Mouse (Mus musculus) kidney, adult 2 months (tissue): Measurements from ENCODE around the gene Traf3ip2. TPM values are rescaled to one million over a fixed set of nuclear protein-coding genes. Genes with fewer than 3 reads are reported as not detected.

Experiments used
- DNase-seq: peaks from one replicate; pipeline ENCODE4 v3.0.0; 2021
- H3K27ac ChIP-seq: fragments of 200-500 bp; 2 replicates; pipeline ENCODE4 v1.5.1; 2012; ENCODE audit warnings: low read depth, low read length, control low read depth, inconsistent platforms; ENCODE audit not compliant: insufficient read depth
- H3K27me3 ChIP-seq: fragments of 200-500 bp; replicated peaks from 2 replicates; pipeline ENCODE4 v1.6.1; 2012; ENCODE audit warnings: mild to moderate bottlenecking, moderate library complexity, low read length, inconsistent platforms; ENCODE audit not compliant: control insufficient read depth, insufficient read depth
- H3K36me3 ChIP-seq: fragments of 200-500 bp; 2 replicates; pipeline ENCODE4 v1.6.1; 2012; ENCODE audit warnings: mild to moderate bottlenecking, moderate library complexity, low read length, inconsistent platforms; ENCODE audit not compliant: control insufficient read depth, insufficient read depth
- H3K4me1 ChIP-seq: fragments of 200-500 bp; 2 replicates; pipeline ENCODE4 v1.6.1; 2011; ENCODE audit warnings: low read length; ENCODE audit not compliant: control insufficient read depth, insufficient read depth
- H3K4me3 ChIP-seq: fragments of 200-500 bp; 2 replicates; pipeline ENCODE4 v1.5.1; 2011; ENCODE audit warnings: mild to moderate bottlenecking, low read depth, low read length, control low read depth; ENCODE audit not compliant: insufficient read depth
- CTCF ChIP-seq: fragments of 200-500 bp; conservative IDR thresholded peaks from 2 replicates; pipeline ENCODE4 v1.5.1; 2011; ENCODE audit warnings: low read depth, mild to moderate bottlenecking, control low read depth, low read length, moderate library complexity, mixed read lengths; ENCODE audit not compliant: insufficient read depth, insufficient read length
- POLR2A ChIP-seq: fragments of 200-500 bp; IDR thresholded peaks from one replicate; pipeline ENCODE4 v1.6.1; 2011; ENCODE audit warnings: low read depth, low read length, control low read depth
- WGBS: fragments of 180-500 bp; shearing (Covaris S2); methylation state at CpG from one replicate; pipeline ENCODE4 v1.1.7; 2018; 5-methylcytosine and 5-hydroxymethylcytosine counted together
- polyA plus RNA-seq: library from polyadenylated mRNA; depleted of rRNA; stranded (reverse); fragments of >200 nt; gene quantifications from 2 replicates; pipeline ENCODE4 v1.2.3, GENCODE M21; 2012

Traf3ip2 gene
- polyA plus RNA-seq, 1 experiment: 10.4 TPM

- H3K27me3 ChIP-seq: no peaks in the 10 kb centered on the region
- no peak for DNase-seq
- no peak overlapping the region for H3K27ac ChIP-seq
- H3K4me1 ChIP-seq: no peaks in the 10 kb centered on the region
- H3K36me3 ChIP-seq: no peaks in the 10 kb centered on the region
- 73% methylated on average over 5 of the region's 5 CpGs for WGBS
- no peak for TF ChIP-seq POLR2A
- TF ChIP-seq CTCF: no peak
- H3K4me3 ChIP-seq: no peak overlapping the region
Observed at GRCm38 (mm10) chr10:39601068-39601467, 11.7 kb upstream of the Traf3ip2 start.

GRCm38 (mm10) chr10:39606434-39606833, 6.3 kb upstream of the Traf3ip2 start:
- H3K27me3 ChIP-seq: no peaks in the 10 kb centered on the region
- no peak overlapping the region for H3K27ac ChIP-seq
- no peaks in the 10 kb centered on the region for H3K36me3 ChIP-seq
- no peaks in the 10 kb centered on the region for H3K4me1 ChIP-seq
- no peak for TF ChIP-seq CTCF
- TF ChIP-seq POLR2A: no peak
- WGBS: 98% methylated on average over 1 of the region's 1 CpGs
- H3K4me3 ChIP-seq: no peak overlapping the region
- DNase-seq: no peak

GRCm38 (mm10) chr10:39611234-39611633, 1.5 kb upstream of the Traf3ip2 start:
- Histone ChIP-seq H3K4me3 (no peak overlapping the region), H3K36me3 (no peaks in the 10 kb centered on the region), H3K4me1 (peaks cover 20% of the 10 kb centered on the region), H3K27ac (no peak overlapping the region), H3K27me3 (no peaks in the 10 kb centered on the region)
- WGBS: 81% methylated on average over 3 of the region's 3 CpGs
- TF ChIP-seq POLR2A (no peak), CTCF (no peak)
- DNase-seq: no peak

GRCm38 (mm10) chr10:39612131-39612530, 603 bp upstream of the Traf3ip2 start:
- TF ChIP-seq POLR2A: no peak
- no peak for TF ChIP-seq CTCF
- no peak for DNase-seq
- WGBS: 20% methylated on average over 2 of the region's 2 CpGs
- Histone ChIP-seq H3K4me3 (no peak overlapping the region), H3K36me3 (no peaks in the 10 kb centered on the region), H3K27me3 (no peaks in the 10 kb centered on the region), H3K27ac (peak overlapping the region; percentile 92; the same call in 1 of the 2 replicates), H3K4me1 (peaks cover 26% of the 10 kb centered on the region)

GRCm38 (mm10) chr10:39612989-39613831, 476 bp downstream of the Traf3ip2 start:
- Histone ChIP-seq H3K27me3 (no peaks in the 10 kb centered on the region), H3K27ac (peak overlapping the region; percentile 92), H3K36me3 (no peaks in the 10 kb centered on the region), H3K4me3 (peak overlapping the region; percentile 65), H3K4me1 (peaks cover 26% of the 10 kb centered on the region)
- TF ChIP-seq CTCF: no peak
- no peak for TF ChIP-seq POLR2A
- WGBS: 1% methylated on average over 26 of the region's 26 CpGs
- DNase-seq: peak; percentile 95

GRCm38 (mm10) chr10:39613973-39614372, 1.2 kb downstream of the Traf3ip2 start:
- Histone ChIP-seq H3K4me3 (peak overlapping the region; percentile 65), H3K27me3 (no peaks in the 10 kb centered on the region), H3K36me3 (no peaks in the 10 kb centered on the region), H3K27ac (peak overlapping the region; percentile 92), H3K4me1 (peaks cover 26% of the 10 kb centered on the region)
- 7% methylated on average over 2 of the region's 2 CpGs for WGBS
- no peak for DNase-seq
- TF ChIP-seq CTCF (no peak), POLR2A (no peak)

GRCm38 (mm10) chr10:39614676-39615075, 1.9 kb downstream of the Traf3ip2 start:
- peak overlapping the region; percentile 79 for H3K27ac ChIP-seq
- WGBS: 16% methylated on average over 6 of the region's 6 CpGs
- no peak for TF ChIP-seq CTCF
- H3K36me3 ChIP-seq: no peaks in the 10 kb centered on the region
- no peaks in the 10 kb centered on the region for H3K27me3 ChIP-seq
- H3K4me3 ChIP-seq: peak overlapping the region; percentile 21
- DNase-seq: peak; percentile 68
- peaks cover 26% of the 10 kb centered on the region for H3K4me1 ChIP-seq
